Mouse (Mus musculus): ENCODE data around the gene Pdgfa. TPM values are rescaled to one million over a fixed set of nuclear protein-coding genes. Genes with fewer than 3 reads are reported as not detected.

Pdgfa gene
- total and polyA plus RNA-seq, 2 experiments from 2014 or later = 53.8 to 67.7 TPM

GRCm38 (mm10) chr5:139033406-139034317 is 36.5 kb upstream of the Pdgfa start:
- Histone ChIP-seq H3K9me3 (ENCODE audit: low read length) (no peaks in the 10 kb centered on the region), H3K27me3 (ENCODE audit: insufficient read depth, low read length) (no peaks in the 10 kb centered on the region), H3K36me3 (ENCODE audit: insufficient read depth, low read length) (peaks cover 8% of the 10 kb centered on the region), H3K27ac (ENCODE audit: low read depth, low read length) (peak overlapping the region; percentile 58), H3K4me2 (ENCODE audit: low read depth, low read length, poor library complexity, severe bottlenecking) (no peak overlapping the region), H3K4me1 (ENCODE audit: insufficient read depth, low read length) (peaks cover 17% of the 10 kb centered on the region), H3K4me3 (ENCODE audit: low read depth, low read length) (no peak overlapping the region), H3K9ac (replicated peaks; ENCODE audit: low read length, poor library complexity, severe bottlenecking) (no peak overlapping the region)
- DNase-seq (ENCODE audit: low spot score) = peak; percentile 65
- 27% methylated on average over 14 of the region's 14 CpGs for WGBS
- no peak for TF ChIP-seq CTCF (IDR thresholded peaks at IDR 0.05)
- peak; percentile 53 for ATAC-seq (ENCODE audit: low FRiP score)

GRCm38 (mm10) chr5:139027603-139028002 is 30.4 kb upstream of the Pdgfa start:
- H3K27me3 ChIP-seq (ENCODE audit: insufficient read depth, low read length) = no peaks in the 10 kb centered on the region
- H3K36me3 ChIP-seq (ENCODE audit: insufficient read depth, low read length) = no peaks in the 10 kb centered on the region
- 38% methylated on average over 15 of the region's 15 CpGs for WGBS
- H3K4me3 ChIP-seq (ENCODE audit: low read depth, low read length) = no peak overlapping the region
- H3K27ac ChIP-seq (ENCODE audit: low read depth, low read length) = no peak overlapping the region
- no peak overlapping the region for H3K4me2 ChIP-seq (ENCODE audit: low read depth, low read length, poor library complexity, severe bottlenecking)
- 0 out of 2 replicates have a peak, but pooled peaks cover 3% of the 10 kb centered on the region for H3K4me1 ChIP-seq (ENCODE audit: insufficient read depth, low read length)
- DNase-seq (ENCODE audit: low spot score) (peak; percentile 47), ATAC-seq (ENCODE audit: low FRiP score) (no peak)
- H3K9ac ChIP-seq (replicated peaks; ENCODE audit: low read length, poor library complexity, severe bottlenecking) = no peak overlapping the region
- TF ChIP-seq CTCF (IDR thresholded peaks at IDR 0.05) = no peak
- H3K9me3 ChIP-seq (ENCODE audit: low read length) = no peaks in the 10 kb centered on the region

- 79% methylated on average over 12 of the region's 12 CpGs for WGBS
- ATAC-seq (ENCODE audit: low FRiP score) = no peak
- TF ChIP-seq CTCF (IDR thresholded peaks at IDR 0.05) = no peak
- Histone ChIP-seq H3K27ac (ENCODE audit: low read depth, low read length) (no peak overlapping the region), H3K4me3 (ENCODE audit: low read depth, low read length) (no peak overlapping the region), H3K4me1 (ENCODE audit: insufficient read depth, low read length) (0 out of 2 replicates have a peak, but pooled peaks cover 3% of the 10 kb centered on the region), H3K9me3 (ENCODE audit: low read length) (no peaks in the 10 kb centered on the region), H3K9ac (replicated peaks; ENCODE audit: low read length, poor library complexity, severe bottlenecking) (no peak overlapping the region), H3K36me3 (ENCODE audit: insufficient read depth, low read length) (peaks cover 4% of the 10 kb centered on the region), H3K27me3 (ENCODE audit: insufficient read depth, low read length) (no peaks in the 10 kb centered on the region), H3K4me2 (ENCODE audit: low read depth, low read length, poor library complexity, severe bottlenecking) (no peak overlapping the region)
- no peak for DNase-seq (ENCODE audit: low spot score)
Observed at GRCm38 (mm10) chr5:139024351-139025105, 27.4 kb upstream of the Pdgfa start.

GRCm38 (mm10) chr5:139020595-139020994 is 23.4 kb upstream of the Pdgfa start:
- ATAC-seq (ENCODE audit: low FRiP score) (no peak), DNase-seq (ENCODE audit: low spot score) (no peak)
- 83% methylated on average over 6 of the region's 6 CpGs for WGBS
- H3K9me3 ChIP-seq (ENCODE audit: low read length) = no peaks in the 10 kb centered on the region
- no peak overlapping the region for H3K27ac ChIP-seq (ENCODE audit: low read depth, low read length)
- H3K4me1 ChIP-seq (ENCODE audit: insufficient read depth, low read length) = no peaks in the 10 kb centered on the region
- no peak overlapping the region for H3K4me2 ChIP-seq (ENCODE audit: low read depth, low read length, poor library complexity, severe bottlenecking)
- no peaks in the 10 kb centered on the region for H3K27me3 ChIP-seq (ENCODE audit: insufficient read depth, low read length)
- no peak overlapping the region for H3K4me3 ChIP-seq (ENCODE audit: low read depth, low read length)
- H3K36me3 ChIP-seq (ENCODE audit: insufficient read depth, low read length) = peaks cover 32% of the 10 kb centered on the region
- H3K9ac ChIP-seq (replicated peaks; ENCODE audit: low read length, poor library complexity, severe bottlenecking) = no peak overlapping the region
- no peak for TF ChIP-seq CTCF (IDR thresholded peaks at IDR 0.05)

- no peaks in the 10 kb centered on the region for H3K27me3 ChIP-seq (ENCODE audit: insufficient read depth, low read length)
- no peak overlapping the region for H3K4me3 ChIP-seq (ENCODE audit: low read depth, low read length)
- WGBS = 82% methylated on average over 15 of the region's 15 CpGs
- H3K36me3 ChIP-seq (ENCODE audit: insufficient read depth, low read length) = peaks cover 32% of the 10 kb centered on the region
- no peak for ATAC-seq (ENCODE audit: low FRiP score)
- DNase-seq (ENCODE audit: low spot score) = no peak
- no peak overlapping the region for H3K4me2 ChIP-seq (ENCODE audit: low read depth, low read length, poor library complexity, severe bottlenecking)
- TF ChIP-seq CTCF (IDR thresholded peaks at IDR 0.05) = no peak
- H3K4me1 ChIP-seq (ENCODE audit: insufficient read depth, low read length) = no peaks in the 10 kb centered on the region
- H3K9me3 ChIP-seq (ENCODE audit: low read length) = no peaks in the 10 kb centered on the region
- H3K9ac ChIP-seq (replicated peaks; ENCODE audit: low read length, poor library complexity, severe bottlenecking) = no peak overlapping the region
- no peak overlapping the region for H3K27ac ChIP-seq (ENCODE audit: low read depth, low read length)
Observed at GRCm38 (mm10) chr5:139017371-139018124, 20.4 kb upstream of the Pdgfa start.
